Mouse (Mus musculus): ENCODE results near the gene Flnb.

- no peak for TF ChIP-seq TCF12 (IDR thresholded peaks at IDR 0.05; ENCODE audit: insufficient read depth, poor library complexity, severe bottlenecking)
- peak; percentile 48 for TF ChIP-seq POLR2AphosphoS2 (IDR thresholded peaks at IDR 0.05; ENCODE audit: insufficient read length, low read depth)
- TF ChIP-seq POLR2A (IDR thresholded peaks at IDR 0.05; ENCODE audit: insufficient read length, low read depth): peak; percentile 12
- no peak for TF ChIP-seq USF1 (IDR thresholded peaks at IDR 0.05; ENCODE audit: low read depth)
- no peak for TF ChIP-seq MAX (IDR thresholded peaks at IDR 0.05; ENCODE audit: low read depth)
- no peak for TF ChIP-seq E2F4 (IDR thresholded peaks at IDR 0.05; ENCODE audit: insufficient read depth)
- TF ChIP-seq MYOG (IDR thresholded peaks at IDR 0.05; ENCODE audit: control insufficient read depth in 1 of 3, insufficient read depth in 1 of 3, insufficient read length in 2 of 3, low read depth in 2 of 3): peak in 1 of 3 experiments; percentile 73
- TF ChIP-seq CEBPB (IDR thresholded peaks at IDR 0.05; ENCODE audit: insufficient read depth, poor library complexity, severe bottlenecking): no peak
- TF ChIP-seq SRF (IDR thresholded peaks at IDR 0.05; ENCODE audit: control insufficient read depth, insufficient read length, low read depth): no peak
- peak in 2 of 3 experiments; percentile 41 to 65 for TF ChIP-seq MYOD1 (IDR thresholded peaks at IDR 0.05; ENCODE audit: control insufficient read depth in 1 of 3, insufficient read length in 2 of 3, low read depth in 2 of 3)
- peak; percentile 5 for TF ChIP-seq TCF3 (IDR thresholded peaks at IDR 0.05; ENCODE audit: insufficient read length, low read depth)
Observed at GRCm38 (mm10) chr14:7954071-7954471, 136.3 kb downstream of the Flnb start.
